Mouse (Mus musculus) stomach, postnatal 0 days (tissue): ENCODE results near the gene Ube4b.

Experiments
- CTCF ChIP-seq: IDR thresholded peaks from 2 replicates; pipeline ENCODE4 v1.5.1; 2016; ENCODE audit warnings: antibody characterized with exemption, low read depth, mild to moderate bottlenecking, moderate library complexity
- EP300 ChIP-seq: optimal IDR thresholded peaks from 2 replicates; pipeline ENCODE3; 2016; ENCODE audit warnings: antibody characterized with exemption

GRCm38 (mm10) chr4:149426325-149427199 is at the start of gene Ube4b:
- no peak for TF ChIP-seq CTCF
- TF ChIP-seq EP300: peak; percentile 49
